Mouse (Mus musculus): ENCODE measurements around the gene Cdc42bpg. TPM values are rescaled to one million over a fixed set of nuclear protein-coding genes. Genes with fewer than 3 reads are reported as not detected.

Cdc42bpg gene
- total RNA-seq (2022) = 10 to 100 TPM; 14.7 to 17.1 (median 15.4) TPM

DNA sequence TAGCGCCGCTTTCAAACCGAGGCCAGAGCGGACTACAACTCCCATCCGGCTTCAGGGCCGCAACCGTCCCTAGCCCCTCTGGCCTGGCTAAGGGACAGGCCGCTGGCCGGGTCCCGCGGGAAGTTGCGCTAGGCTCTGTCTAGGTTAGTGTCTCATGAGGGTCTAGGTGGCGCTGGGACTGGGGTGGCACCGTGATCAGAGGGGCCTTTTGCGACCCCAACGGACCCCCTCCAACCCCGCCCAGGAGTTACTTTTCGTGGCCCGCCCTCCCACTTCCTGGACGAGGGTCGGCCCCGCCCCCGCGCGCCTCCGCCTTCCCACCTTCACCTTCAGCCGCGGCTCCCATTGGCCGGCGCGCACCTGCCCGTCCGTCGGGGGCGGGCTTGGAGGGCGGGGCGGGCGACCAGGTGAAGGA, at the start of gene Cdc42bpg:
Gene Cdc42bpg (plus strand): TSS at position 320 of the 415 bp plus-strand sequence.
- peak; percentile 83 for DNase-seq (ENCODE audit: low spot score)

DNA sequence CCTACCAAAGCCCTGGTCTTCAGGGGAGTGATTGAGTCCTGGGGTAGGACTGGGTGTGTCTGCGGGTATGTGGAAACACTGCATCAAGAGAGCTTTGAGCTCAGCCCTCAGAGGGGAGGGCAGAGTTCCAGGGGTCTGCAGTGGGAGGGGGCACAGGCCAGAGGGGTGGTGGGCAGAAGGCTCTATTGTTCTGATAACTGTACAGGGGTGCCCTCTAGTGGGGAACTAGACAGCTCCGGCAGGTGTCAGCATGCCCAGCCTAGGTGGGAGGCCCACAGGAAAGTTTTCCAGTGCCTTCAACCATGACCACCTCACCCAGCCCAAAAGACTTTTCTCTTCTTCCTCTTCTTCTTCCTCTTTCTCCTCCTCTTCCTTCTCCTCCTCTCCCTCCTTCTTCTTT, 45.8 kb upstream of the Cdc42bpg start:
- DNase-seq (ENCODE audit: low spot score) = no peak

DNA sequence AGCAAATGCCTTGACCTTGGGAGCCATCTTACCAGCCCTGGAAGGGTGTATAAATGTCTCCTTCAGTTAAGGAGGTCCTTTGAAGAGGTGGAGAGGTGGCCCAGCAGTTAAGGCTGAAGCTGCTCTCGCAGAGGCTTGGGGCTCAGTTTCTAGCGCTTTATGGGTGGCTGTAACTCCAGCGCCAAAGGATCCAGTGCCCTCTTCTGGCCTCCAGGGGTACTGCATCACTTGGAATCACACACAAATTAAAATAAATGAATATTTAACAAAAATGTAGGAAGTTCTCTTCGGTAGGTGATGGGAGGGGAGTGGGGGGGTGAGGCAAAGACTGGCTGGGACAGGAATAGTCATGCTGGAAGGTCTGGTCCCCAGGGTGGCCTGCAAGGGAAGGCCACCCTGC, 45.3 kb upstream of the Cdc42bpg start:
- DNase-seq (ENCODE audit: low spot score) = no peak

DNA sequence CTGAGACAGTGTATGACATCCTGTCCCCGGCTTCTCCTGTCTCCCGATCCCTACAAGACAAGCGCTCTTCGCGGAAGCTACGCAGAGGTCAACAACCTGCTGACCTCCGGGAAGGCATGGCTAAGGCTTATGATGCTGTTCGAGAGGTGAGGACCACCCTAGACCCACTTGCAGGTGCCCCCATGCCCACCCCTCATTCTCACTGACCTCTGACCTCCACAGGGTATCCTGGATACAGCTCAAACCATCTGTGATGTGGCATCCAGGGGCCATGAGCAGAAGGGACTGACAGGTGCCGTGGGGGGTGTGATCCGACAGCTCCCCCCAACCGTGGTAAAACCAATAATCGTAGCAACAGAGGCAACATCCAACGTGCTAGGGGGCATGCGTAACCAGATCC, 44.9 kb upstream of the Cdc42bpg start:
- DNase-seq (ENCODE audit: low spot score) = no peak

DNA sequence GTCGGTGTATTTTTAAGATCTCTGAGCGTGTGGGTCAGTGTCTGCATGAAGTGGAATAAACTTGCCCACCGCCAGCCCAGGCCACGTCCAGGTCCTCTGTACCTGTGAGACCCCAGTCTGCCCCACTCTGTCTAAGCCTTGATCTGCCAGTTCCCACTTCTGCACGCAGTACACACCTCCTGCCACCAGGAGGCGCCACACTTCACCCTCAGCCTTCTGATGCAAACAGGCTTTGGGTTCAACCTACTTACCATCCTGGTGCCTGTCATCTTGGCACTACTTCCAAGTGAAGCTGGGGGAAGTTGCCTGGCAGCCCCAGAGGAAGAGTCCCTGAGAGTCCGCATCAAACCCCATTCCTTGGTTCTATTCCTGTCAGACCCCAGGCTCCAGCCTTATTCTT, 44.0 kb upstream of the Cdc42bpg start:
- peak; percentile 72 for DNase-seq (ENCODE audit: low spot score)

DNA sequence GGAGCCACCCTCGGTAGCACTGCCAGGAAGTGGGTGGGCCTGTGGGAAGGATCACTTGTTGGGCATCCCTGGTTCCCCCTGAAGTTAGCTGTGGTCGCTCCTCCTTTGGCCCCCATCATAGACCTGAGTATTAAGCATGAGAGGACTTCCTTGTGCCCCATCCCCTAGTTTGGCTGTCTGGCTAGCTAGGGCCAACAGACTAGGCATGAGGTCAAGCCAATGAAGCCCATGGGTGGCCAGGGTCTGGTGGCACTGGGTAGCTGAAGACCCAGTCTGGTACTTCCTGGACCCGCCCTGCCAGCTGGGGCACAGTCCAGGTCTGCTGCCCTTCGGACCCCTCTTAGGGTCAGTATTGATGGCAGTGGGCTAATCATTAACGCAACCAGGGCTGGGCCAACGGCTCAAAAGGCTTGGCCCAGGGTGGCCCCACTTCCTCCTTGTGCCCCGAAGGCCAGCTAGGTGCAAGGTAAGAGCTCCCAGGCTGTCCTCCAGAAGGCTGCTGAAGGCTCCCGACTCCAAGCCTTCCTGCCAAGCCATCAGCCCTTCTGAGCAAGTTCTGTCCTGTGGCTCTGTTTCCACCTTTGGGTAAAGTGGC, 43.3 kb upstream of the Cdc42bpg start:
- no peak for DNase-seq (ENCODE audit: low spot score)

DNA sequence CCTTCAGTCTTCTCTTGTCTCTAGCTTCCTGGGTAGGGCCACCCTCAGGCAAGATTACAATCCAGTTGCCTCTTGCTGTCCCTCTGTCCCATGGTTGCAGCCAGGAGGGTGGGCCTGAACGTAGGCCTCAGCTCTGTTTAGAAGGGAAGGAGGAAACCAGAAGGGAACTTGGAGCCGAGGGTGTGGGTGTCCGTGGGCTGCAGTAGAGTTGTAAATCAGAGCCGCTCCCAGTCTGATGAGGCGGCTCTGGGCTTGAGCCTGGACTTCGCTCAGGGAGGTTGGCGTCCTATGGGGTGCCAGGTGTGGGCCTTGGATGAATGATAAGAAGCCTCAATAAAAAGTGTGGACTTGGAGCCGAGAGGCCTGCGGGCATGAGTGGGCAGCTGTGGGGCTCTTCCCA, 42.1 kb upstream of the Cdc42bpg start:
- DNase-seq (ENCODE audit: low spot score) = no peak

DNA sequence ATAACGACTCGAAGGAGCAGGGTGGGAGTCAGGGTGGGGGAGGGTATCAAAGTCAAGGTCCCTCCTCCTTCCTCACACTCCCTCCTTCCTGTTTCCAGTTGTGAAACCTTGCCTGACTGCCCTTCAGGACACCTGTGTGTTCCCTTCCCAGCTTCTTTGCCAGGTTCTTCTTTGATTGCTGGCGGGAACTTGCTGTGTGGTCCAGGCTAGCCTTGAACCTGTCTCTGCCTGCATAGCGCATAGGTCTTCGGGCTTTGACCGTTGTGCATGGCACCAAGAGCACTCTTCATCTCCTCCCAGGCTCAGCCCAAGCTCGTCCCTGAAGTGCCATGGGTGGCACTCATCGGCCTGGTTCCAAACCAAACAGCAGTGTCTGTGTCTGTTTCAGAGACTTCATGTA, 41.3 kb upstream of the Cdc42bpg start:
- DNase-seq (ENCODE audit: low spot score) = no peak

DNA sequence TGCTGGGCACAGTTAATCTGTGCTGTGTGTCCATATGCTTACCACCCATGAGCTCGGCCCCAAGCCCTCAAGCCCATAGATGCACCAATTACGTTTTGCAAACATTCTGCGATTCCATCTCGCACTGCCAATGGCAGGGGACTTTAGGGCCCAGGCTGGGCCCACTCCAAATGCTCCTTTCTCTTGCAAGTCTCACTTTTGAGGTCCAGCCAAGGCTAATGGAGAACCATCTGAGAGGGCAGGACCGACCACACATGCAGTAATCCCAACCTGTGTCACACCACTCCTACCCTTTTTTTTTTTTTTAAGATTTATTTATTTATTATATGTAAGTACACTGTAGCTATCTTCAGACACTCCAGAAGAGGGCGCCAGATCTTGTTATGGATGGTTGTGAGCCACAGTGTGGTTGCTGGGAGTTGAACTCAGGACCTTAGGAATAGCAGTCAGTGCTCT, 40.5 kb upstream of the Cdc42bpg start:
- no peak for DNase-seq (ENCODE audit: low spot score)

DNA sequence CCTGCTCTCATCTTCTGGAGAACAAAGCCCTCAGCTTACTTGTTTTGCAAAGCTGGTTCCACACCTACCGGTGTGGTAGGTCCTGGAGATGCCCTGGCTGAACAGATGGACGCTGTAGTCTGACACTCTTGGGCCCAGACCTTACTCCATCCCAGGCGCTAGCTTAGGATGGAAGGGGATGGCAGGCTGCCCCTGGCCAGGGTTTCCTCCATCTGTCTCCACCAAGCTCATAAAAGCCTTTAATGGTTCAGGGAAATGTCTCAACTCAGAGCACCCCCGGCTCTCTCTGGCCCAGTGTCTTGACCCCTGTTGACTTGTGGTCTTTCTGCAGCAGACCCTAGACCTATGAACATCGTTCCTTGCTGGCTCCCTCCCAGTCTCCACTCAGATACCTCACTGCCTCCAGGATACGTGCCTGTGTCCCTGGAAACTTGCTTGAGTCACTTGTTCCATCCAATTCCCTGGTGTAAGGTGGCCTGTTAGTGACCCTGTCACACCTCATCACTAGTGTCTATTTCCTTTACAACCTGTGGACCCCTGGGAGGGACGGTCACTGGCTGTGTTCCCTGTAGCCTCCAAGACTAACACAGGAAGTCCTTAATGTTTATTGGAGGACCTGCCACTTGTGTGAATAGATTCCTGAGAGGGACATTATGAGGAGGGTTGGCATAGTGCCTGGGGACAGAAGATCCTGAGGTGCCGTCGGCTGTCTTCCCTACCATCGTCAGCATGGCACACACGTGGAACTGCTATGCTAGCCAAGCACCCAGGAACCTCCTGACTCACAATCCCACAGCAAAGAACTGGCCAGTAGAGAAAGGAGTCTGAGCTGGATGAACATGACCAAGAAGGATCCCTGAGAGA, 38.7 kb upstream of the Cdc42bpg start:
- DNase-seq (ENCODE audit: low spot score) = peak; percentile 74

DNA sequence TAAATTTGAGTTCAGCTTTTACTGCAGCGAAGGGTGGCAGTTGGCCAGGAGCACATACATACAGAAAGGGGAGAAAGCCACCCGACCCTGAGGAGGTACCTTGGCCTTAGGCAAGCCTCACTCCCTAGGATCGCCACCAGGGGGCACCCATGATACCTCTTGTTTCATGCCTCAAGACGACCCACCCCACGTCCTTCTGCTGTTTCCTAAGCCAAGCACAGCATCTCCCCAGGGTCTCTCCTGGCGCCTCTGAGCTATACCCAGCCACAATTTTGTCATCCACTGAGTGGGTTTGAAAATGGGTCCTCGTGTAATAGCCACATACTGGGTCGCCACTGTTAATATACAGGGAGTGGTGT, 38.1 kb upstream of the Cdc42bpg start:
- DNase-seq (ENCODE audit: low spot score) = peak; percentile 90

DNA sequence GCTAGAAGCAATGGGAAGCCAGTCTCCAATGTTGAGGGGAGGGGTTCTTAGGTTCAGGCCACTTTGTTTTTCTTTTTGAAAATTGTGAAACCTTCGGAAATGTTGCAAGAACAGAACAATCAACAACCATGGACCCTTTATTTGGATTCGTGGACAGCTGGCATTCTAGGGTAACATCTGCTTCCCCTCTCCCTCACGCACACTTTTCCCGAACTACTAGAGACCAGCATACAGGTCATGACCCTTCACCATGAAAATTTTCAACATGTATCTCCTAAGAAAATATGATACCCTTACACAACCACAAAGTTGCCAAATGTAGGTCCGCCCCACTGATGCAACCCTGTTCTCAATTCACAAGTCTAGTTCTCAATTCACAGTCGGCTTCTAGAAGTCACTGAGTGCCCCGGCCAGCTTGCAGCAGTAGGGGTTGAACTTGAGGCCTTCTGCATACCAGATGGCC, 37.6 kb upstream of the Cdc42bpg start:
- DNase-seq (ENCODE audit: low spot score) = no peak

DNA sequence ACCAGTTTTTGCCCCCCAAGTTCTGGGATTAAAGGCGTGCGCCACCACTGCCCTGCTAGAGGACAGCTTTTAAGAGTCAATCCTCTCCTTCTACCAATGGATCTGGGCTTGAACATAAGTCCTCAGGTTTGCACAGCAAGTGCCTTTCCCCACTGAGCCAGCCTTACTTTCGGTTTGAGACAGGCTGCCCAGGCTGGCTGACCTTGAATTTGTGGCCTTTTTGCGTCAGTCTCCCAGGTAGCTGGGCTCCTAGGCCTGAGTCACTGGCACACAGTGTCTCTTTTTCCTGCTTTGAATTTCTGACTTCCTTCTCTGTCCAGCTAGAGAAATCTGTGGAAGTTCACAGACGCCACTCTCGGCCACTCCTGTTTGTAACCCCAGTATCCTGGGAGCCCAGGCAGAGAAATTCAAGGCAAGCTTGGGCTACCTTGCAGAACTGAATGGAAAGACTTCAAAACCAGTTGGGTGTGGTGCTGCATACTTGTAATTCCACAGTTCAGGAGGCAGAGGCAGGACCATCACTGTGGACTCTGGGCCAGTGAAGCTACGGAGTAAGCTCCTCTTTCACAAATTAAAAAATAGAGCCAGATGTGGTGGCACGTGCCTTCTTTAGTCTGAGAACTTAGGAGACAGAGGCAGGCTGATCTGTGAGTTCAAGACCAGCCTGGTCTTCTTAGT, 36.3 kb upstream of the Cdc42bpg start:
- DNase-seq (ENCODE audit: low spot score) = no peak

DNA sequence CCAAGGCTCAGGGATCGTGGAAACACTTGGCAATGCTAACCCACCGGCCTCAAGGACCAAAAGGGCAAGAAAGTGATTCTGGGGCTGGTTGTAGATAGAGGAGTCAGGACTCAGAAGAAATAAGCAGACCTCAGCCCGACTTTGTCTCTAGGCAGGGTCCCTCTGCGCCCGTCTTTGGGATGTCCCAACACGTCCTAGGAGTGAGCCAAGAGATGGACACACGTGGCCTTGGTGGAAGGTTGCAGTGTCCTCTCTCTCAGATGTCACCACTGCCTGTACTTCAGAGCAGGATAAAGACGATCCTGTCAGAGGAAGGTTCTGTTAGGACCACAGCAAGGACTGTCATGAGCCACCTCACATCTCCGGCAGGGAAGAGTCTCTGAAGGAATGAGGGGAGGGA, 35.6 kb upstream of the Cdc42bpg start:
- no peak for DNase-seq (ENCODE audit: low spot score)

DNA sequence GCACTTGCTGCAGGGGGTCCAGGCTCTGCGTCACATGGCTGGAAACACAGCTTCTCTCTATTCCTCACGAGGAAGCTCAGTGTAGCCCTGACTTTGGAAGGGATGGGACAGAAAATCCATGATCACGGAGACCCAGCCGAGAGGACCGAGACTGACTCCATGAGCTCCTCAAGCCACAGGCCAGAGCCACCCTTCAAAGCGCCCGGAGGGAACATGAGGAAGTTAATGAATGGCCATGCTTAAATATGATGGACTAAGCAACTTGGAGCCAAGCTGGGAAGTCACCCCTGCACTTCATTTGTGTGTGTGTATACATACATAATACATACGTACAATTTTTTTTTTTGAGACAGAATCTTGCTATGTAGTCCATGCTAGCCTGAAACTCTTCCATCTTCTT, 35.0 kb upstream of the Cdc42bpg start:
- DNase-seq (ENCODE audit: low spot score) = no peak

DNA sequence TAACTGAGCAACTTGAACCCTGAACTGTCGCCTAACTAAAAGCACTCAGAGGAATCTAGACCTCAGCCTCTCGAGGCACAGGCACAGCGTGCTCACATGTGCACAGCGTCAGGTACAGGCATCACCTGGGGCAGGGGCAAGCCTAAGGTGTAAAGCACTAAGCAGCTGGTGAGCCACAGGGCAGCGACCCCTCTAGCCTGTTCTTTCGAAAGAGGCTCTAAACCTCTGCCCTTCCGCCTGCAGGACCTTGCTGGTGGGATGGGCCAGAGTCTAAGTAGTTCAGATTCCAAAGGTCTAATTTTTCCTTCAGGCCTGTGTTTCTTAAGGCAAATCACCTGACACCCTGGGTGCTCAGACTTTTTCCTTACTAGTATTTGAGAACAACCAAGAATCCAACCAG, 34.2 kb upstream of the Cdc42bpg start:
- DNase-seq (ENCODE audit: low spot score) = no peak

DNA sequence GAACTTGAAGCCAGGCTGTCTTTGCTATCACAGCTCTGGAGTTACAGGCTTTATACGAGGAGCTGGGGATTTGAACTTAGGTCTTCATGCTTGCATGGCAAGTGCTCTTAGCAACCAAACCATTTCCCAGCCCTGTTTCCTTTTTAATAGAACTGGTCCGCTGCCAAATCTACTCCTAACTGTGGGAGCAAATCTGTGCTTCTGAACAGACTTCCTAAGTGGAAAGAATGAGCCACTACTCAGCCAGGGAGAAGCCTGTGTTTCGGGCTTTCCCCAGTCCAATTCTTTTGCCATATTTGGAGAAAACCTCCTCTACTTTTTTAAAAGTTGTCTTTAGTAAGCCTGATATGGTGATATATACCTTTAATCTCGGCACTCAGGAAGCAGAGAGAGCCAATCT, 33.5 kb upstream of the Cdc42bpg start:
- peak; percentile 82 for DNase-seq (ENCODE audit: low spot score)

DNA sequence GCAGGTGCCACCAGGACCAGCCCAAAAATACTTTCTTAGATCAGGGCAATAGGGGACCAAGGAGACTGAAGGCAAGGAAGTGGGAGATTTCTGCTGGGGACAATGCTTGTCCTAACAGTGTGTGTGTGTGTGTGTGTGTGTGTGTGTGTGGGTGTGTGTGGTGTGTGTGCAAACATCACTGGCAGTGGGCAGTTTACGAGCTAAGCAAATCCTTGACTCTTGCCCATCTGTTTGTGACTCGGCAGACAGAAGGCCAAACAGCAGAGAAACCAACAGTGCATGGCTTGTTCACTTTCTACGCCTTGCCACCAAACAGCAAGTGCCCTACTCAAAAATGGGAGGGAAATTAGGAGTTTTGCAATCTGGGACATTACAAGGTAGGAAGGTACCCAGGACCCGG, 32.7 kb upstream of the Cdc42bpg start:
- DNase-seq (ENCODE audit: low spot score) = no peak

DNA sequence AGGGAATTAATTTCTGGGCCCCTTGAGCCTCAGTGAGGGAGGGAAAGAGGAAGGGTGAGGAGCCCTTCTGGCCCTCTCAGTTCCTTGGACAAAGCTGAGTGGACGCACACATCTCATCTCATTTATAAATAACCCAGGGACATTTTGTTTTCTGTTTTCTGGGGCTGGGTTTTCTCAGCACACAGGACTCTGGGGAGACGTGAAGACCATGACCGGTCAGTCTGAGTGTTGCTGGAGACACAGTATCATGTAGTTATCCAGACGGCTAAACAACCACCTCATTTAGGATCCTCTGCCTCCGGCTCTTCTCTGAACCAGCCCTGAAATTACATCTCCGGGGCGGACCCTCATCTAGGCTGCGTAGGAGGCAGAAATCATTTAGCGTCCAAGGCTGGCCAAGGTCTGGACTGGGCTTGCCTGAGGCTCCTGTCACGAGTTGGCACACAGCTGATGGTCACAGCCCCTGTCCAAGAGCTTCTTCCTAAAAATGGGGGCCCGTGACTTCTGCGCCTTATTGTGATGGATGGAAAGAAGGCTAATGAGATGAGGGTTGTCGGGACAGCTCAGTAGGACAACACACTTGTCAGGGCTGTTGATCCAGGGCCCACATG, 32.2 kb upstream of the Cdc42bpg start:
- no peak for DNase-seq (ENCODE audit: low spot score)

DNA sequence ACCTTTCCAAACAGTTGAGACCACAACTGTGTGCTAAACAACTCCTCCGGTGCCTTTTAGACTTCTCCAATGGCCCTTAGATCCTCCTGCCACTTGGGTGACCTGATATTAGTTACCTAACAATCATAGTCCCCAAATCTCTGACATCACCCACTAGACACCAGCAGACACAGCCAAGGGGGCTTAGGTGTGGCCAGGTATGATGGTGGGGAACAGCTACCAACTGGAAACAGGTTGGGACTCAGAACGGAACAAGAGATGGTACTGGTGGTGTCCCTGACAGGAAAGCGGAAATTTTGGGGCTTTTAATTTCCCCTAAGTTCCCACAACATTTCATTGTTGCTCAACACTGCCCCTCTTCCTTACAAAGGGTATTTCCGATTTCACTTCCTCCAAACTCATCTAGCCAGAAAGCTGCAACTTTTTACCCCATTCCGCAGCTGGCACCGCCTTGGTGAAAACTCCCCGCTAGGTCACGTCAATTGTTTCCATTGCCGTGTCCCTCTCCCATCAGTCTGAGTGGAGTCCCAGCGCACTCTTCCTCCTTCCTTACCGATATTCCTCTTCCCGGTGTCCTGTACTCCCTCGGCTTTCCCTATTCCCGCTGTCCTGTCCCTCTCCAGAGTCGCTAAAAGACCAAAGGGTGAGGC, 30.4 kb upstream of the Cdc42bpg start:
- peak; percentile 62 for DNase-seq (ENCODE audit: low spot score)
